Mouse (Mus musculus): ENCODE data around the gene Mnx1.
"Not testable (repeated sequence)": the region's sequence is repeated elsewhere in the genome, so short reads cannot be mapped to it uniquely, and the experiment has no call there.

Gene Mnx1

GRCm38 (mm10) chr5:29468351-29469065 is 9.8 kb downstream of the Mnx1 start:
- DNase-seq: no peak

- DNase-seq: no peak
Measured at GRCm38 (mm10) chr5:29467489-29468350, 10.6 kb downstream of the Mnx1 start.

GRCm38 (mm10) chr5:29462943-29463686 is 15.2 kb downstream of the Mnx1 start:
- DNase-seq: no peak

GRCm38 (mm10) chr5:29456895-29457656 is 21.2 kb downstream of the Mnx1 start:
- no peak for DNase-seq

GRCm38 (mm10) chr5:29452352-29452751 is 25.9 kb downstream of the Mnx1 start:
- DNase-seq: no peak

- DNase-seq: no peak
Measured at GRCm38 (mm10) chr5:29445275-29445674, 33.0 kb downstream of the Mnx1 start.

GRCm38 (mm10) chr5:29436728-29437127 is 41.5 kb downstream of the Mnx1 start:
- not testable (repeated sequence) for DNase-seq

GRCm38 (mm10) chr5:29435491-29435890 is 42.8 kb downstream of the Mnx1 start:
- DNase-seq: no peak

- no peak for DNase-seq
Measured at GRCm38 (mm10) chr5:29434872-29435358, 43.4 kb downstream of the Mnx1 start.

- DNase-seq: peak; percentile 92
Measured at GRCm38 (mm10) chr5:29434228-29434871, 43.9 kb downstream of the Mnx1 start, which contains the start of gene Nom1. Gene Nom1 (plus strand): TSS chr5:29434664.

- not testable (repeated sequence) for DNase-seq
Measured at GRCm38 (mm10) chr5:29423330-29423729, 54.9 kb downstream of the Mnx1 start.

Data from kidney, adult 9 months (tissue).